Mouse (Mus musculus) lung, embryonic 14.5 days (tissue): Measurements from ENCODE around the gene Uaca. TPM values are rescaled to one million over a fixed set of nuclear protein-coding genes. Genes with fewer than 3 reads are reported as not detected.
A peak's percentile ranks its signal among the peaks of the same experiment; 100 is the strongest.

Source experiments
- ATAC-seq: fragments of 200-750 bp; cut with Nextera tagmentation; 2 replicates; pipeline ENCODE4 v1.8.0; 2017; ENCODE audit warnings: mild to moderate bottlenecking, moderate TSS enrichment, moderate library complexity; ENCODE audit not compliant: insufficient read depth
- DNase-seq: peaks from one replicate; pipeline ENCODE4 v3.0.0-alpha.2; 2015
- H3K27ac ChIP-seq: fragments of 300-500 bp; sonication (generic); 2 replicates; pipeline ENCODE4 v1.5.1; 2014; ENCODE audit warnings: low read depth, mild to moderate bottlenecking, moderate library complexity
- H3K27me3 ChIP-seq: fragments of 300-500 bp; sonication (generic); 2 replicates; pipeline ENCODE4 v1.6.1; 2014; ENCODE audit warnings: low read length, control low read depth; ENCODE audit not compliant: insufficient read depth
- H3K36me3 ChIP-seq: fragments of 300-500 bp; sonication (generic); 2 replicates; pipeline ENCODE4 v1.6.1; 2014; ENCODE audit warnings: control low read depth; ENCODE audit not compliant: insufficient read depth
- H3K4me1 ChIP-seq: fragments of 300-500 bp; sonication (generic); 2 replicates; pipeline ENCODE4 v1.6.1; 2014; ENCODE audit warnings: antibody characterized with exemption, control low read depth; ENCODE audit not compliant: insufficient read depth
- H3K4me2 ChIP-seq: fragments of 300-500 bp; sonication (generic); 2 replicates; pipeline ENCODE4 v1.6.1; 2014; ENCODE audit warnings: mild to moderate bottlenecking
- H3K4me3 ChIP-seq: fragments of 300-500 bp; sonication (generic); 2 replicates; pipeline ENCODE4 v1.5.1; 2014; ENCODE audit warnings: low read depth, low read length
- H3K9ac ChIP-seq: fragments of 300-500 bp; sonication (generic); 2 replicates; pipeline ENCODE4 v1.6.1; 2014
- H3K9me3 ChIP-seq: fragments of 300-500 bp; sonication (generic); 2 replicates; pipeline ENCODE4 v1.6.1; 2016; ENCODE audit warnings: low read depth, low read length, control low read depth
- CTCF ChIP-seq: IDR thresholded peaks from 2 replicates; pipeline ENCODE4 v1.5.1; 2016; ENCODE audit warnings: antibody characterized with exemption, low read depth
- WGBS: fragments of 180-500 bp; shearing (Covaris S2); extraction: QIAGEN DNeasy Blood & Tissue Kit; methylation state at CpG from one replicate; pipeline ENCODE4 v1.1.7; 2014; 5-methylcytosine and 5-hydroxymethylcytosine counted together
- polyA plus RNA-seq: library from polyadenylated mRNA; unstranded; fragments of >200 nt; fragmentation: Nextera tagmentation; extraction: Ambion mirVana; gene quantifications from 2 replicates; pipeline ENCODE4 v1.2.1, GENCODE M21; 2014

The Uaca gene
- polyA plus RNA-seq, 1 experiment from 2014 or later, result 28.3 TPM

GRCm38 (mm10) chr9:60768393-60768792, 25.9 kb upstream of the Uaca start:
- Histone ChIP-seq H3K27ac (no peak overlapping the region; the same call in 1 of the 2 replicates), H3K9ac (no peak overlapping the region), H3K36me3 (no peaks in the 10 kb centered on the region), H3K27me3 (no peaks in the 10 kb centered on the region), H3K4me3 (no peak overlapping the region), H3K4me2 (no peak overlapping the region), H3K4me1 (0 out of 2 replicates have a peak, but pooled peaks cover 7% of the 10 kb centered on the region), H3K9me3 (no peaks in the 10 kb centered on the region)
- 38% methylated on average over 9 of the region's 9 CpGs for WGBS
- DNase-seq (peak; percentile 65), ATAC-seq (peak; percentile 41)
- TF ChIP-seq CTCF, result no peak

DNA sequence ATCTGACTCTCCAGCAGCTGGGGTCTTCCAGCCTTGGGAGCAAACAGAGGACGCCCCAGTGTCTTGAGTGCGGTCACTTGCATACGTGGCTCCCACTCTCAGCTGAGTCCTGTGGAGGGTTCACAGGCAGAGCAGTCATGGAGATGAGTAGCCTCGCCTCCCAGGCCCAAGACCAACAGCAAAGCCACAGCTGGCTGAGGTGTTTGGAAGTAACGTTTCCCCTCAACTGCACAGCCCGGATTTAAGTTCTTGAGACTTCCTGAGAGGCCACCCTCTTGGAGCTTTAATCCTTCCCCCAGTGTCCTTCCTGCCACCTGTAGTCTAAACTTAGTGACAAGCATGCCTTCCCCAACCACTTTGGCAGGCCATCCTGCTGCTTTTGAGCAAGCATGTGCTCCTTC, 24.6 kb upstream of the Uaca start:
- Histone ChIP-seq H3K4me1 (0 out of 2 replicates have a peak, but pooled peaks cover 7% of the 10 kb centered on the region), H3K9me3 (no peaks in the 10 kb centered on the region), H3K4me3 (no peak overlapping the region), H3K4me2 (no peak overlapping the region), H3K9ac (no peak overlapping the region), H3K27ac (peak overlapping the region; percentile 26; the same call in 1 of the 2 replicates), H3K36me3 (no peaks in the 10 kb centered on the region), H3K27me3 (no peaks in the 10 kb centered on the region)
- no peak for TF ChIP-seq CTCF
- ATAC-seq (no peak; the same call in 1 of the 2 replicates), DNase-seq (peak; percentile 29)
- WGBS, result 57% methylated on average over 6 of the region's 6 CpGs

DNA sequence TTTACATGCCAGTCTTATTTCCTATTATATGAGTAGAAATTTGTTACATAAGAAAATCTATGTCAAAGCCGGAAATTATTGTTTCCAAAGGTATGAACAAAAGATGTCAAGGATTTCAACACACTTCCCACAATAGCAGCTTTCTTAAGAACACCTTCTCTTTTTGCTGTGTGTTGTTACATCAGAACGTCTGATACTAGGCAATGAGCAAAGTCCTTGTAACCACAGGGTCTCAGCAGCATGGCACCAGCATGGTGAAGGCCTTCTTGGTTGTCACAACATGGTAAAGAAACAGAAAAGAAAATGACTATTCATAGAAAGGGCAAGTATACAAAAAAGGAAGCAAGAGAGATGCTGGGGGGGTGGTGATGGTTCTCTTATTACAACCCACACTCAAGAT, 20.6 kb upstream of the Uaca start:
- DNase-seq (no peak), ATAC-seq (no peak)
- H3K9me3 ChIP-seq, result no peaks in the 10 kb centered on the region
- H3K27me3 ChIP-seq, result no peaks in the 10 kb centered on the region
- H3K9ac ChIP-seq, result no peak overlapping the region
- H3K4me1 ChIP-seq, result 0 out of 2 replicates have a peak, but pooled peaks cover 7% of the 10 kb centered on the region
- H3K36me3 ChIP-seq, result no peaks in the 10 kb centered on the region
- no peak overlapping the region for H3K27ac ChIP-seq
- H3K4me2 ChIP-seq, result no peak overlapping the region
- 75% methylated on average over 2 of the region's 2 CpGs for WGBS
- H3K4me3 ChIP-seq, result no peak overlapping the region
- no peak for TF ChIP-seq CTCF

DNA sequence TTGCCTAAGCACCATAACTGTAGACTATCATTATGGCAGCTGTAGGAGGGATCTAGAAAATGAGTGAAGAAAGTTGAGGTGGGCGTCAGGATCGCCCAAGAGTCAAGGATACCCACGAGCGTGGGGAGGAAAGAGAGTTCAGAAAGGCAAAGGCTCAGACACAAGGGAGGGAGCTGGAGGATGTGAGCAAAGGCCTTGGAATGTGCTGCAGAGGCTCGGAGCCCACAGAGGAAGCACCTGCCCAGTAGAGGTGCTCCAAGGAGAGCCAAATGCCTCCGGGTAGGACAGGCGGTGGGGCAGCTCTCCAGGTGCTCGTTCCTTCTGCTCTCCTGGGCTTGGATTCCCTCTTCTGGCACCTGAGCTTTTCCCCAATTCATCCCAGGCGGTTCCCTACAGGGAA, 17.4 kb upstream of the Uaca start:
- 74% methylated on average over 9 of the region's 9 CpGs for WGBS
- no peak for TF ChIP-seq CTCF
- H3K9me3 ChIP-seq, result no peaks in the 10 kb centered on the region
- H3K36me3 ChIP-seq, result no peaks in the 10 kb centered on the region
- DNase-seq (no peak), ATAC-seq (no peak)
- H3K27ac ChIP-seq, result no peak overlapping the region
- no peaks in the 10 kb centered on the region for H3K4me1 ChIP-seq
- H3K4me3 ChIP-seq, result no peak overlapping the region
- no peaks in the 10 kb centered on the region for H3K27me3 ChIP-seq
- H3K4me2 ChIP-seq, result no peak overlapping the region
- no peak overlapping the region for H3K9ac ChIP-seq

DNA sequence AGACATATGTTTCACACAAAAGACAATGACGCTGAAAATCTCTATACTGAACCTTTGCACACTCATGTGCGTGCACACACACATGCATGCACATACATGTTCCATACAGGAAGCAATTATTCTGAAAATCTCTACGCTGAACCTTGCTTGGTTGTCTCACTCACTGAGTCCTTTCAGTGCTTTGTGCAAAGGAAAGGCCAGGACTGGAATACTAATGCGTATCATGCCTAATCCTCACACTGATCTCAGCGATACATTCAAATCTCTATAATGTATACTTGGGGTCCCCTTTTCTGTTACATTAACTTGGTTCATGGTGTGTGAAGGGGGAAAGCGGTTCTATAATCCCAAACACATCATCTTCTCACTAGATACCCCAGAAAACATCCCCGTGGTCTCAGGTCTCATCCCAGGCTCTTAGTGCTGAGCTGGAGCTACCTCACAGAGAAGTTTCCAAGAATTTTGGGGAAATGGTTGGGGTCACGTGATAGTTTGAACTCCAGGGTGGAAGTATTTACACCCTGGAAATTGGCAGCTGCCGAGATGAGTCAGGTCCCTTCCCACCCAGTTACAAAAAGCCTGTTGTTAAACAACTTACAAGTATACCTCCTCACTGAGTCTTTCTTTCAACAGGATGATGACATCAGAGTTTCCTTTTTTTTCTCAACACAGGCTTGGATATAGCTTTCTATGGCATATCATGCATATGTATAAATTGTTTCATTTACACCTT, 12.1 kb upstream of the Uaca start:
- Histone ChIP-seq H3K9ac (no peak overlapping the region), H3K4me1 (no peaks in the 10 kb centered on the region), H3K4me3 (no peak overlapping the region), H3K27ac (no peak overlapping the region), H3K9me3 (no peaks in the 10 kb centered on the region), H3K36me3 (no peaks in the 10 kb centered on the region), H3K27me3 (no peaks in the 10 kb centered on the region), H3K4me2 (no peak overlapping the region)
- 78% methylated on average over 9 of the region's 9 CpGs for WGBS
- DNase-seq (no peak), ATAC-seq (no peak)
- TF ChIP-seq CTCF, result no peak

DNA sequence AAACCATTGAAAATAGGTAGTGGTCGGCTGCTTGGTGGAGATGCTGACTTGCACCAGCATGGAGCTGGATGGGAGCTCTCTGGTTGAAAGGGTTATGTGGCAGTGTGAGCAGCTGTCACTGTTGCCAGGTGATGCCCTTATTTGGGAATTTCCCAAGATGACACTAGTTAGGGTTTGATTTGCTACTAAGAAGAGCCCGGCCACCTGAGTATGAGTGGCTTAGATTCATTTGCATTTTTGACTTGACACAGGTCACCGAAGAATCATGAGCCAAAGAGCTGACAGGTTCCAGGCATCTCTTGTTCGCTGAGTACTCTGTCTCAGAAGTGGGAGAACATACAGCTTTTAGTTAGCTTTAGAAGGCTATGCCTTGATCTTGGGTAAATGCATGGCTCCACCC, 9.3 kb upstream of the Uaca start:
- Histone ChIP-seq H3K36me3 (no peaks in the 10 kb centered on the region), H3K4me3 (no peak overlapping the region), H3K27me3 (no peaks in the 10 kb centered on the region), H3K4me2 (no peak overlapping the region), H3K9me3 (no peaks in the 10 kb centered on the region), H3K4me1 (no peaks in the 10 kb centered on the region), H3K9ac (no peak overlapping the region), H3K27ac (no peak overlapping the region)
- DNase-seq, result no peak
- 61% methylated on average over 4 of the region's 4 CpGs for WGBS
- ATAC-seq, result no peak
- no peak for TF ChIP-seq CTCF

DNA sequence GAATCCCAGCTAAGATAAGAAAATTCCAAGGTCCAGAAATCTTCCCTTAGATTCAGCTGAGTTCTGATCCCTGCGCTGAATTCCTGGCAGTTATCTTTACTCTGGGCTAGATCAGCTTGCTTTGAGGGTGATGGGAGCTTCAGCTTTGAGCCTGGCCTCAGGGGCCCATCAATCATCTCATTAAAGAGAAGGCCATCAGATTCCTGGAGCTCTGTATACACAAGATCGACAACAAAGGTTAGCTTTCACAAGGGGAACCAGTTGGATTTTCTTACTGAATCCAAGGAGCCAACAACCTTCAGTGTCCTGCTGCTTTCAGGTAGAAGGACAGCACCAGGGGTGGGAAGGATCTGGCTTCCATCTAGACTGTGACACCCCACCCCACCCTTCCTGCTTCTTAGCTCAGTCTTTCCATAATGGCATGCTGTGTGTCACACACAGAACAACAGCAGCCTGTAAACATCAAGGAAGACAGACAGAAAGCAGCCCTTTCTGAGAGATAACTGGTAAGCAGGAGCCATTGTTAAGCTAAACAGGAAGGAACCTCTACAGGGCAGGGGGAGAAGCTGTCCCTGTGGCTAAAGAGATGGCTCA, 6.7 kb upstream of the Uaca start:
- no peaks in the 10 kb centered on the region for H3K36me3 ChIP-seq
- no peaks in the 10 kb centered on the region for H3K9me3 ChIP-seq
- no peak overlapping the region for H3K4me3 ChIP-seq
- WGBS, result 10% methylated on average over 2 of the region's 2 CpGs
- DNase-seq (no peak), ATAC-seq (no peak)
- H3K4me1 ChIP-seq, result 0 out of 2 replicates have a peak, but pooled peaks cover 1% of the 10 kb centered on the region
- no peak overlapping the region for H3K4me2 ChIP-seq
- no peak overlapping the region for H3K9ac ChIP-seq
- H3K27ac ChIP-seq, result no peak overlapping the region; the same call in 1 of the 2 replicates
- no peak for TF ChIP-seq CTCF
- H3K27me3 ChIP-seq, result no peaks in the 10 kb centered on the region
